Mouse (Mus musculus) kidney, adult 2 months (tissue): ENCODE measurements around the gene Cntrl.

Experiments used
- CTCF ChIP-seq: fragments of 200-500 bp; conservative IDR thresholded peaks from 2 replicates; pipeline ENCODE4 v1.5.1; 2011; ENCODE audit warnings: low read depth, mild to moderate bottlenecking, control low read depth, low read length, moderate library complexity, mixed read lengths; ENCODE audit not compliant: insufficient read depth, insufficient read length
- POLR2A ChIP-seq: fragments of 200-500 bp; IDR thresholded peaks from one replicate; pipeline ENCODE4 v1.6.1; 2011; ENCODE audit warnings: low read depth, low read length, control low read depth

DNA sequence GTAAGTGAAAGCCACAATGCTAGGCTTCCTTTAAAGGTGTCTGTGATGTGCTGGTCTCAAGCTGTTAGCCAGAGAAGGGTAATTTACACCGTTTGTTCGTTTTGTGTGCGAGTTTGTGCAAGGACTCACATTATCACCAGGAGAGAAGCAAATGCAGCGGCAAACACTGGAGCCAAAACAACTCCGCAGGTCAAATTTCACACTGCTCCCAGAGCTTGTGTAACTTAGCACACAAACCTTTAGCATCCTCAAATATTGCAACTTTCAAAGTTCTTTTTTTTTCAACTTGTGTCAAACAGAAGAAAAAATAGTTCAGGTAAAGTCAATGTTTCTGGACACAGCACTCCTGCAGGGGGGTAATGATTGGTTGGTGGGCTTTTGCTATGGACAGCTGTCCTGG, 5.7 kb upstream of the Cntrl start:
- TF ChIP-seq CTCF (no peak), POLR2A (no peak)
